Mouse (Mus musculus) midbrain, embryonic 15.5 days (tissue): ENCODE measurements around the gene B3galt6. TPM values are rescaled to one million over a fixed set of nuclear protein-coding genes. Genes with fewer than 3 reads are reported as not detected.

ENCODE experiments used
- ATAC-seq: fragments of 200-750 bp; cut with Nextera tagmentation; replicated peaks from 2 replicates; pipeline ENCODE4 v1.8.0; 2017; ENCODE audit warnings: moderate TSS enrichment
- H3K27ac ChIP-seq: fragments of 300-500 bp; sonication (generic); 2 replicates; pipeline ENCODE4 v1.5.1; 2015; ENCODE audit warnings: mild to moderate bottlenecking, inconsistent platforms
- H3K27me3 ChIP-seq: fragments of 300-500 bp; sonication (generic); replicated peaks from 2 replicates; pipeline ENCODE4 v1.6.1; 2015; ENCODE audit warnings: inconsistent platforms
- H3K36me3 ChIP-seq: fragments of 300-500 bp; sonication (generic); replicated peaks from 2 replicates; pipeline ENCODE4 v1.6.1; 2015; ENCODE audit warnings: inconsistent platforms
- H3K4me1 ChIP-seq: fragments of 300-500 bp; sonication (generic); 2 replicates; pipeline ENCODE4 v1.6.1; 2015; ENCODE audit warnings: inconsistent platforms
- H3K4me2 ChIP-seq: fragments of 300-500 bp; sonication (generic); 2 replicates; pipeline ENCODE4 v1.6.1; 2015; ENCODE audit warnings: inconsistent platforms, mild to moderate bottlenecking, moderate library complexity
- H3K4me3 ChIP-seq: fragments of 300-500 bp; sonication (generic); 2 replicates; pipeline ENCODE4 v1.5.1; 2015; ENCODE audit warnings: mild to moderate bottlenecking, inconsistent platforms
- H3K9ac ChIP-seq: fragments of 300-500 bp; sonication (generic); 2 replicates; pipeline ENCODE4 v1.6.1; 2015; ENCODE audit warnings: mild to moderate bottlenecking, inconsistent platforms
- H3K9me3 ChIP-seq: fragments of 300-500 bp; sonication (generic); 2 replicates; pipeline ENCODE4 v1.6.1; 2016; ENCODE audit warnings: inconsistent platforms
- WGBS: fragments of 180-500 bp; shearing (Covaris S2); methylation state at CpG from one replicate; pipeline ENCODE4 v1.1.7; 2015; ENCODE audit warnings: mixed read lengths; 5-methylcytosine and 5-hydroxymethylcytosine counted together
- polyA plus RNA-seq: library from polyadenylated mRNA; unstranded; fragments of >200 nt; fragmentation: Nextera tagmentation; extraction: Ambion mirVana; gene quantifications from 2 replicates; pipeline ENCODE4 v1.2.1, GENCODE M21; 2015

The B3galt6 gene
- polyA plus RNA-seq, 1 experiment from 2014 or later, result 38.9 TPM

- Histone ChIP-seq H3K4me2 (peak within 1 kb of the TSS; percentile 95), H3K27ac (peak within 1 kb of the TSS; percentile 87), H3K9ac (peak within 1 kb of the TSS; percentile 83), H3K36me3 (peaks cover 8% of the 10 kb centered on the region; the same call in 1 of the 2 replicates), H3K4me1 (peaks cover 28% of the 10 kb centered on the region), H3K27me3 (no peaks in the 10 kb centered on the region; the same call in 1 of the 2 replicates), H3K4me3 (peak within 1 kb of the TSS; percentile 81), H3K9me3 (no peaks in the 10 kb centered on the region)
- under 1% methylated on average over 80 of the region's 85 CpGs for WGBS
- peak; percentile 99 for ATAC-seq
These were observed 48.8 kb downstream of the B3galt6 start, which contains the start of gene Ube2j2 for GRCm38 (mm10) chr4:155943534-155944249. Gene Ube2j2, plus strand, starts transcription at chr4:155943831.

- 0 out of 2 replicates have a peak, but pooled peaks cover 8% of the 10 kb centered on the region for H3K36me3 ChIP-seq
- H3K27me3 ChIP-seq, result no peaks in the 10 kb centered on the region; the same call in 1 of the 2 replicates
- H3K9ac ChIP-seq, result peak overlapping the region; percentile 71
- no peaks in the 10 kb centered on the region for H3K9me3 ChIP-seq
- 1% methylated on average over 17 of the region's 17 CpGs for WGBS
- H3K4me3 ChIP-seq, result peak overlapping the region; percentile 81
- H3K4me2 ChIP-seq, result peak overlapping the region; percentile 95
- ATAC-seq, result peak; percentile 73
- H3K27ac ChIP-seq, result peak overlapping the region; percentile 87
- peaks cover 28% of the 10 kb centered on the region for H3K4me1 ChIP-seq
These were observed 49.4 kb downstream of the B3galt6 start for GRCm38 (mm10) chr4:155943049-155943452.

Other genes starting within 250 kb of the B3galt6 start
- 93.4 and 99.2 TPM in 2 replicates for gene Atad3a, start 231.6 kb downstream of the B3galt6 start, polyA plus RNA-seq
- gene Vwa1, start 218.0 kb downstream of the B3galt6 start, polyA plus RNA-seq, result 31.5 and 33.5 TPM in 2 replicates
- 0.93 and 1.2 TPM in 2 replicates for gene Tmem88b, start 206.8 kb downstream of the B3galt6 start, polyA plus RNA-seq
- not detected in 2 replicates for gene Ankrd65, start 202.2 kb downstream of the B3galt6 start, polyA plus RNA-seq
- 242 and 244 TPM in 2 replicates for gene Mrpl20, start 189.8 kb downstream of the B3galt6 start, polyA plus RNA-seq
- 155 and 164 TPM in 2 replicates for gene Ccnl2, start 180.2 kb downstream of the B3galt6 start, polyA plus RNA-seq
- 128 and 129 TPM in 2 replicates for gene Aurkaip1, start 161.4 kb downstream of the B3galt6 start, polyA plus RNA-seq
- gene Mxra8, start 153.0 kb downstream of the B3galt6 start, polyA plus RNA-seq, result 23.4 and 32.6 TPM in 2 replicates
- gene Dvl1, start 145.2 kb downstream of the B3galt6 start, polyA plus RNA-seq, result 30.9 and 37.0 TPM in 2 replicates
- 0.61 and 0.72 TPM in 2 replicates for gene Tas1r3, start 129.3 kb downstream of the B3galt6 start, polyA plus RNA-seq
- 28.1 and 29.1 TPM in 2 replicates for gene Cptp, start 123.2 kb downstream of the B3galt6 start, polyA plus RNA-seq
- gene Ints11, start 123.1 kb downstream of the B3galt6 start, polyA plus RNA-seq, result 80.6 and 83.6 TPM in 2 replicates
- gene Pusl1, start 100.9 kb downstream of the B3galt6 start, polyA plus RNA-seq, result 60.1 and 66.6 TPM in 2 replicates
- gene Acap3, start 100.8 kb downstream of the B3galt6 start, polyA plus RNA-seq, result 88.3 and 89.8 TPM in 2 replicates
- 115 and 118 TPM in 2 replicates for gene Ube2j2, start 48.8 kb downstream of the B3galt6 start, polyA plus RNA-seq
- gene C1qtnf12, start 30.3 kb downstream of the B3galt6 start, polyA plus RNA-seq, result 6.8 and 9.5 TPM in 2 replicates
- 113 and 118 TPM in 2 replicates for gene Sdf4, start 223 bp upstream of the B3galt6 start, polyA plus RNA-seq
- gene Tnfrsf4, start 21.2 kb upstream of the B3galt6 start, polyA plus RNA-seq, result 0.56 and 0.83 TPM in 2 replicates
- gene Tnfrsf18, start 33.5 kb upstream of the B3galt6 start, polyA plus RNA-seq, result 3.2 and 3.6 TPM in 2 replicates
- gene Ttll10, start 66.8 kb upstream of the B3galt6 start, polyA plus RNA-seq, result not detected in 2 replicates
- 37.6 TPM in 2 replicates for gene 9430015G10Rik, start 117.3 kb upstream of the B3galt6 start, polyA plus RNA-seq
- 0.62 and 0.83 TPM in 2 replicates for gene Rnf223, start 137.9 kb upstream of the B3galt6 start, polyA plus RNA-seq
- 141 and 142 TPM in 2 replicates for gene Agrn, start 204.8 kb upstream of the B3galt6 start, polyA plus RNA-seq
- 2.2 and 3.8 TPM in 2 replicates for gene Isg15, start 208.2 kb upstream of the B3galt6 start, polyA plus RNA-seq
- 4.0 and 4.9 TPM in 2 replicates for gene AW011738, start 210.7 kb upstream of the B3galt6 start, polyA plus RNA-seq
- 2.2 and 2.4 TPM in 2 replicates for gene Perm1, start 223.2 kb upstream of the B3galt6 start, polyA plus RNA-seq
- 29.1 and 30.1 TPM in 2 replicates for gene Plekhn1, start 242.2 kb upstream of the B3galt6 start, polyA plus RNA-seq
- gene Noc2l, start 243.4 kb upstream of the B3galt6 start, polyA plus RNA-seq, result 56.6 and 60.4 TPM in 2 replicates